Mouse (Mus musculus): ENCODE data around the gene Psme4.

Gene Psme4

GRCm38 (mm10) chr11:30786230-30786983, 14.9 kb downstream of the Psme4 start:
- DNase-seq (ENCODE audit: low read depth, low spot score), result no peak

GRCm38 (mm10) chr11:30792680-30793079, 21.2 kb downstream of the Psme4 start:
- no peak for DNase-seq (ENCODE audit: low read depth, low spot score)

- DNase-seq (ENCODE audit: low read depth, low spot score), result no peak
Observed at GRCm38 (mm10) chr11:30793753-30794152, 22.2 kb downstream of the Psme4 start.

GRCm38 (mm10) chr11:30797236-30797635, 25.7 kb downstream of the Psme4 start:
- no peak for DNase-seq (ENCODE audit: low read depth, low spot score)

- DNase-seq (ENCODE audit: low read depth, low spot score), result peak; percentile 39
Observed at GRCm38 (mm10) chr11:30799496-30799895, 28.0 kb downstream of the Psme4 start.

GRCm38 (mm10) chr11:30800091-30800490, 28.6 kb downstream of the Psme4 start:
- no peak for DNase-seq (ENCODE audit: low read depth, low spot score)

GRCm38 (mm10) chr11:30802421-30802820, 30.9 kb downstream of the Psme4 start:
- no peak for DNase-seq (ENCODE audit: low read depth, low spot score)

- DNase-seq (ENCODE audit: low read depth, low spot score), result no peak
Observed at GRCm38 (mm10) chr11:30821116-30821515, 49.6 kb downstream of the Psme4 start.

GRCm38 (mm10) chr11:30838793-30839192, 67.3 kb downstream of the Psme4 start:
- DNase-seq (ENCODE audit: low read depth, low spot score), result no peak

- no peak for DNase-seq (ENCODE audit: low read depth, low spot score)
Observed at GRCm38 (mm10) chr11:30844355-30844754, 72.8 kb downstream of the Psme4 start.

GRCm38 (mm10) chr11:30872425-30872824, 100.9 kb downstream of the Psme4 start:
- no peak for DNase-seq (ENCODE audit: low read depth, low spot score)

GRCm38 (mm10) chr11:30885171-30885871, 113.8 kb downstream of the Psme4 start, which contains the start of the genes Gpr75 and Asb3:
Gene Gpr75 (plus strand): TSS chr11:30885358.
Gene Asb3 (plus strand): TSS chr11:30885416.
- DNase-seq (ENCODE audit: low read depth, low spot score), result no peak

- no peak for DNase-seq (ENCODE audit: low read depth, low spot score)
Observed at GRCm38 (mm10) chr11:30888153-30888552, 116.6 kb downstream of the Psme4 start.

- no peak for DNase-seq (ENCODE audit: low read depth, low spot score)
Observed at GRCm38 (mm10) chr11:30896201-30896600, 124.7 kb downstream of the Psme4 start.

GRCm38 (mm10) chr11:30899312-30899711, 127.8 kb downstream of the Psme4 start:
- no peak for DNase-seq (ENCODE audit: low read depth, low spot score)

GRCm38 (mm10) chr11:30912311-30912710, 140.8 kb downstream of the Psme4 start:
- DNase-seq (ENCODE audit: low read depth, low spot score), result no peak

GRCm38 (mm10) chr11:30920641-30921040, 149.1 kb downstream of the Psme4 start:
- DNase-seq (ENCODE audit: low read depth, low spot score), result no peak

- no peak for DNase-seq (ENCODE audit: low read depth, low spot score)
Observed at GRCm38 (mm10) chr11:30923283-30923682, 151.8 kb downstream of the Psme4 start.

GRCm38 (mm10) chr11:30928079-30928478, 156.6 kb downstream of the Psme4 start:
- DNase-seq (ENCODE audit: low read depth, low spot score), result peak; percentile 16

- no peak for DNase-seq (ENCODE audit: low read depth, low spot score)
Observed at GRCm38 (mm10) chr11:30928498-30928897, 157.0 kb downstream of the Psme4 start.

Measured in c-Kit-negative CD71-positive TER-119-positive erythroid progenitor cells, embryonic 14.5 days (primary cell).